Mouse (Mus musculus): ENCODE measurements around the gene Mest.

- TF ChIP-seq CTCF (conservative IDR thresholded peaks at IDR 0.05; ENCODE audit: low read length) (no peak), NANOG (IDR thresholded peaks at IDR 0.05; ENCODE audit: borderline replicate concordance, low read length) (no peak), POU5F1 (IDR thresholded peaks at IDR 0.05; ENCODE audit: borderline replicate concordance, low read length) (no peak)
Measured at GRCm38 (mm10) chr6:30713896-30714295, 9.5 kb upstream of the Mest start.
